Mouse (Mus musculus) heart, embryonic 13.5 days (tissue): ENCODE data around the gene Gm732. TPM values are rescaled to one million over a fixed set of nuclear protein-coding genes. Genes with fewer than 3 reads are reported as not detected.

ENCODE experiments used
- ATAC-seq: fragments of 200-750 bp; cut with Nextera tagmentation; 2 replicates; pipeline ENCODE4 v1.8.0; 2017; ENCODE audit warnings: moderate TSS enrichment; ENCODE audit not compliant: insufficient number of reproducible peaks, low FRiP score, low TSS enrichment; ENCODE audit errors: extremely low read depth
- H3K27ac ChIP-seq: fragments of 300-500 bp; sonication (generic); replicated peaks from 2 replicates; pipeline ENCODE4 v1.5.1; 2015; ENCODE audit warnings: moderate library complexity, mild to moderate bottlenecking, inconsistent platforms
- H3K27me3 ChIP-seq: fragments of 300-500 bp; sonication (generic); replicated peaks from 2 replicates; pipeline ENCODE4 v1.6.1; 2015; ENCODE audit warnings: mild to moderate bottlenecking, inconsistent platforms
- H3K36me3 ChIP-seq: fragments of 300-500 bp; sonication (generic); 2 replicates; pipeline ENCODE4 v1.6.1; 2015; ENCODE audit warnings: mild to moderate bottlenecking, inconsistent platforms
- H3K4me1 ChIP-seq: fragments of 300-500 bp; sonication (generic); 2 replicates; pipeline ENCODE4 v1.6.1; 2015; ENCODE audit warnings: inconsistent platforms
- H3K4me2 ChIP-seq: fragments of 300-500 bp; sonication (generic); 2 replicates; pipeline ENCODE4 v1.6.1; 2015; ENCODE audit warnings: inconsistent platforms, mild to moderate bottlenecking, moderate library complexity
- H3K4me3 ChIP-seq: fragments of 300-500 bp; sonication (generic); 2 replicates; pipeline ENCODE4 v1.5.1; 2015; ENCODE audit warnings: moderate library complexity, mild to moderate bottlenecking, inconsistent platforms
- H3K9ac ChIP-seq: fragments of 300-500 bp; sonication (generic); 2 replicates; pipeline ENCODE4 v1.6.1; 2015; ENCODE audit warnings: inconsistent platforms, mild to moderate bottlenecking, moderate library complexity
- H3K9me3 ChIP-seq: fragments of 300-500 bp; sonication (generic); 2 replicates; pipeline ENCODE4 v1.6.1; 2016; ENCODE audit warnings: inconsistent platforms
- WGBS: fragments of 180-500 bp; shearing (Covaris S2); methylation state at CpG from one replicate; pipeline ENCODE4 v1.1.7; 2015; ENCODE audit warnings: mixed read lengths; 5-methylcytosine and 5-hydroxymethylcytosine counted together
- polyA plus RNA-seq: library from polyadenylated mRNA; unstranded; fragments of >200 nt; fragmentation: Nextera tagmentation; extraction: Ambion mirVana; gene quantifications from 2 replicates; pipeline ENCODE4 v1.2.1, GENCODE M21; 2015

Gene Gm732
- not detected in 2 replicates for polyA plus RNA-seq

DNA sequence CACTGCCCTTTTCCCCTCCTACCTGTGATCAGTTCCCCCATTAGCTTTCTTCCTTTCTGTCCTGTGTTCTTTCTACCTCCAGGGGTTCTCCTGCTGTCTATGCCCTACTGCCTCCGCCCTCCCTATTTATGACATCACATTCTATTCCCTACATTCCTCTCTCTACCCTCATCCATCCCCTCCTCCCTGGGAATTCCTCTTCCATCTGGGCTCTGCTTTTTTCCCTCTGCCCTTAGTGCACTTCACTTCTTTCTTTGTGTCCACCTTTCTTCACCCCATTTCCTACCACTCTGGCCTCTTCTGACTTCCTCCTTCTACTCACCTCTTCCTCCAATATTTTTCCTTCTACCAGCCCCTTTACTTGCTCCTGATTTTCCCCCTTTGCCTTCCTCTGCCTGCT, at the start of gene Gm732:
TSS of gene Gm732 (minus strand) at position 101 of the 400 bp plus-strand sequence.
- no peak within 1 kb of the TSS for H3K9ac ChIP-seq
- H3K9me3 ChIP-seq: no peaks in the 10 kb centered on the region
- no peak within 1 kb of the TSS for H3K27ac ChIP-seq
- 54% methylated on average over 1 of the region's 1 CpGs for WGBS
- H3K4me1 ChIP-seq: no peaks in the 10 kb centered on the region
- no peak within 1 kb of the TSS for H3K4me3 ChIP-seq
- H3K27me3 ChIP-seq: no peaks in the 10 kb centered on the region
- H3K4me2 ChIP-seq: no peak within 1 kb of the TSS
- no peak for ATAC-seq
- H3K36me3 ChIP-seq: no peaks in the 10 kb centered on the region

Other genes with a start within 250 kb of the Gm732 start
- 1.9 and 2.1 TPM in 2 replicates for gene Tent5d, start 155.9 kb downstream of the Gm732 start, polyA plus RNA-seq
- 10.9 and 12.8 TPM in 2 replicates for gene 2610002M06Rik, start 132.1 kb downstream of the Gm732 start, polyA plus RNA-seq